Mouse (Mus musculus): ENCODE measurements around the gene Rnf2. TPM values are rescaled to one million over a fixed set of nuclear protein-coding genes. Genes with fewer than 3 reads are reported as not detected.
A peak's percentile ranks its signal among the peaks of the same experiment; 100 is the strongest.

The Rnf2 gene
- total and polyA plus RNA-seq, 3 experiments, result 27.5 to 78.2 (median 30.7) TPM

DNA sequence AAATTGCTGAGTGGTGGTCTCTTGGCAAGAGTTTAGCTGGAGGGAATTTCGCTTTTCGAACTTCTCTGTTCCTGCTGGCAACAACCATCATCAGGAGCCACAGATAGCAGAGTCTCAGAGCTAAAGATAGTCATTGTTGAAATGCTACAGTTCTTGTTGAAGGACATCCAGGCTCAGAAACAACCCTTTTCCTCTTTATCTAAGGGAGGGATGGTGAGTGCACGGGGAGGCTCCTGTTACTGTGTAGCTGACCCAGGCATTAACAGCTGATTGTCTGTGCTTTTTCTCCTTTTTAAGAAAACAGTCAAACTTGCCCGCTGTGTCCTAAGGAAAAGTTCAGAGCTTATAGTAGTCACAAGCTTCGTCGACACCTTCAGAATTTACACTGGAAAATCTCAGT is 65.3 kb downstream of the Rnf2 start:
- no peaks in the 10 kb centered on the region for H3K27me3 ChIP-seq (ENCODE audit: control insufficient read depth in 1 of 2, insufficient read depth in 2 of 2, low read length in 2 of 2)
- H3K4me3 ChIP-seq (ENCODE audit: control insufficient read depth in 1 of 2, insufficient read depth in 1 of 2, low read depth in 2 of 2, low read length in 2 of 2), result no peak overlapping the region
- TF ChIP-seq TCF12 (IDR thresholded peaks at IDR 0.05; ENCODE audit: low read depth, low read length) (no peak), SMC3 (IDR thresholded peaks at IDR 0.05; ENCODE audit: low read depth, low read length) (no peak), CHD1 (IDR thresholded peaks at IDR 0.05; ENCODE audit: low read depth, low read length) (no peak), MYC (IDR thresholded peaks at IDR 0.05; ENCODE audit: low read depth, low read length) (no peak), CHD2 (IDR thresholded peaks at IDR 0.05; ENCODE audit: low read length) (no peak), EP300 (IDR thresholded peaks at IDR 0.05; ENCODE audit: low read depth in 1 of 2, low read length in 2 of 2) (no peak), UBTF (IDR thresholded peaks at IDR 0.05; ENCODE audit: borderline replicate concordance, insufficient read depth, low read depth, low read length) (no peak), GABPA (IDR thresholded peaks at IDR 0.05; ENCODE audit: low read depth, low read length) (no peak), JUND (IDR thresholded peaks at IDR 0.05; ENCODE audit: low read depth, low read length) (no peak), SIN3A (IDR thresholded peaks at IDR 0.05; ENCODE audit: low read length) (no peak), MYB (IDR thresholded peaks at IDR 0.05; ENCODE audit: low read depth, low read length) (no peak), BHLHE40 (IDR thresholded peaks at IDR 0.05; ENCODE audit: borderline replicate concordance, low read depth, low read length) (no peak), ZC3H11A (IDR thresholded peaks at IDR 0.05; ENCODE audit: low read depth, low read length) (no peak), ZMIZ1 (IDR thresholded peaks at IDR 0.05; ENCODE audit: low read depth, low read length) (no peak), HCFC1 (IDR thresholded peaks at IDR 0.05; ENCODE audit: low read depth, low read length) (no peak), NELFE (IDR thresholded peaks at IDR 0.05; ENCODE audit: low read depth, low read length) (no peak)
- H3K9me3 ChIP-seq (replicated peaks; ENCODE audit: insufficient read depth, low read length), result no peaks in the 10 kb centered on the region
- H3K79me2 ChIP-seq (ENCODE audit: control insufficient read depth, insufficient read depth, low read length, poor library complexity), result no peaks in the 10 kb centered on the region
- no peak overlapping the region for H3K9ac ChIP-seq (ENCODE audit: control insufficient read depth, low read depth, low read length, poor library complexity, severe bottlenecking)
- H3K4me1 ChIP-seq (ENCODE audit: control insufficient read depth in 1 of 2, insufficient read depth in 2 of 2, low read length in 2 of 2), result peaks cover 0 to 4% of the 10 kb centered on the region in 2 experiments; a peak in 1 of 4 replicates
- no peak overlapping the region for H3K27ac ChIP-seq (ENCODE audit: control insufficient read depth, low read depth, low read length)
- DNase-seq (ENCODE audit: low read depth, low spot score), result no peak
- peaks cover 4 to 21% of the 10 kb centered on the region in 2 experiments for H3K36me3 ChIP-seq (ENCODE audit: control insufficient read depth in 1 of 2, insufficient read depth in 2 of 2, low read length in 2 of 2)

DNA sequence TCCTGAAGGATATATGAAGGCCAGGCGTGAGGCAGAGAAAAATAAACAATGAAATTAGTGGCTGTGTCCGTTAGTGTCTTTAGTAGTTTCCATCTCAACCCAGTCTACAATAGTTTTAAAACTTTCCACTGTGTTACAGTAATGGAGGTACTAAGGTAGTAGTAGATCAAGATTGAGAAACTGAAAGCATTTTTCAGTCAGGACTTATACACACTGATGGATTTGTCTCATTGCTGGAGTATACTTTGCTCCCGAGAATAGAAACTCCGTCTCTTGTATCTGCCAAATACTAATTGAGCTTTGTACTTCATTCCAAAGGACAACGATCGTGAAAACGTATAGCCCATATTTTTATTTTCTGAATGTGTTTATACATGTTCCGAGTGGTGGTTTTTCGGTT is 71.4 kb downstream of the Rnf2 start:
- peak overlapping the region; percentile 96 for H3K9ac ChIP-seq (ENCODE audit: control insufficient read depth, low read depth, low read length, poor library complexity, severe bottlenecking)

More for the DNA sequence above, 71.4 kb downstream of the Rnf2 start:
- Histone ChIP-seq H3K27ac (ENCODE audit: control insufficient read depth, low read depth, low read length) (peak overlapping the region; percentile 90), H3K4me3 (ENCODE audit: control insufficient read depth in 1 of 2, insufficient read depth in 1 of 2, low read depth in 2 of 2, low read length in 2 of 2) (peak overlapping the region; percentile 95 to 99), H3K9me3 (replicated peaks; ENCODE audit: insufficient read depth, low read length) (no peaks in the 10 kb centered on the region), H3K79me2 (ENCODE audit: control insufficient read depth, insufficient read depth, low read length, poor library complexity) (peaks cover 29% of the 10 kb centered on the region), H3K36me3 (ENCODE audit: control insufficient read depth in 1 of 2, insufficient read depth in 2 of 2, low read length in 2 of 2) (peaks cover 0 to 11% of the 10 kb centered on the region in 2 experiments; a peak in 2 of 4 replicates), H3K27me3 (ENCODE audit: control insufficient read depth in 1 of 2, insufficient read depth in 2 of 2, low read length in 2 of 2) (no peaks in the 10 kb centered on the region), H3K4me1 (ENCODE audit: control insufficient read depth in 1 of 2, insufficient read depth in 2 of 2, low read length in 2 of 2) (peaks cover 5 to 12% of the 10 kb centered on the region in 2 experiments)
- DNase-seq (ENCODE audit: low read depth, low spot score), result peak; percentile 57
- no peak for TF ChIP-seq CTCF (IDR thresholded peaks at IDR 0.05 in 2 of 3, conservative IDR thresholded peaks at IDR 0.05 in 1 of 3; ENCODE audit: control insufficient read depth in 1 of 3, insufficient read depth in 1 of 3, low read depth in 2 of 3, low read length in 3 of 3, poor library complexity in 1 of 3, severe bottlenecking in 1 of 3)
- TF ChIP-seq MXI1 (IDR thresholded peaks at IDR 0.05; ENCODE audit: low read depth, low read length), result peak; percentile 44; the same call in 1 of the 2 replicates

All from MEL (cell line).